In genomic region chr6:6005762-6006431, GRCm38 (mm10) we compare ENCODE assay signal across 9 mouse cellular contexts.
DNase-seq lines count a peak whose midpoint lies in the region; ATAC-seq lines count a peak whose summit lies in the region.
"Had no signal": no experiment of that assay in that cellular context is flagged by ENCODE, and none has a peak within 500 bp of the region (broad histone marks: within the 10 kb centered on the region; RNA-seq: fewer than 3 reads in every experiment).

No protein-coding gene starts in this region.

- DNase-seq in 3134 (ENCODE audit: extremely low read depth, insufficient read length, low spot score): peak; percentile 28
- DNase-seq in adrenal gland, postnatal 4 days (ENCODE audit: low spot score in 2 of 2): peak; percentile 39 to 42
- DNase-seq in embryonic facial prominence, embryonic 14.5 days (ENCODE audit: low spot score): peak; percentile 93
- peak; percentile 91 for DNase-seq in heart, embryonic 10.5 days (ENCODE audit: low spot score)
- DNase-seq in kidney, adult 9 months: peak; percentile 58
- DNase-seq in spleen, postnatal 4 days (ENCODE audit: low spot score in 2 of 2): peak; percentile 34 to 77

- ATAC-seq in embryonic facial prominence, embryonic 14.5 days (ENCODE audit: low read depth): peak; percentile 95
- ATAC-seq in limb, embryonic 13.5 days (ENCODE audit: low FRiP score, low read depth): peak; percentile 95
- ATAC-seq in midbrain, embryonic 13.5 days: peak; percentile 97

- peak overlapping the region; percentile 16; the same call in 1 of the 2 replicates for H3K27ac ChIP-seq in embryonic facial prominence, embryonic 14.5 days (replicated peaks; ENCODE audit: low read depth, low read length)
- peak overlapping the region; percentile 76 for H3K27ac ChIP-seq in heart, embryonic 10.5 days
- 0 out of 2 replicates have a peak overlapping the region, but pooled peaks have one; percentile 6 for H3K27ac ChIP-seq in limb, embryonic 13.5 days
- H3K27ac ChIP-seq in midbrain, embryonic 13.5 days: no peak overlapping the region

- 1% methylated on average over 35 of the region's 42 CpGs for WGBS in embryonic facial prominence, embryonic 14.5 days
- 4% methylated on average over 42 of the region's 42 CpGs for WGBS in heart, embryonic 10.5 days
- WGBS in limb, embryonic 13.5 days: under 1% methylated on average over 42 of the region's 42 CpGs
- WGBS in midbrain, embryonic 13.5 days: 1% methylated on average over 42 of the region's 42 CpGs

- H3K4me3 ChIP-seq in embryonic facial prominence, embryonic 14.5 days (ENCODE audit: low read depth, low read length): peak overlapping the region; percentile 60
- peak overlapping the region; percentile 65 for H3K4me3 ChIP-seq in heart, embryonic 10.5 days
- H3K4me3 ChIP-seq in limb, embryonic 13.5 days: peak overlapping the region; percentile 54
- peak overlapping the region; percentile 56 for H3K4me3 ChIP-seq in midbrain, embryonic 13.5 days (replicated peaks)

- no peaks in the 10 kb centered on the region for H3K9me3 ChIP-seq in embryonic facial prominence, embryonic 14.5 days (ENCODE audit: control insufficient read depth, low read length)
- H3K9me3 ChIP-seq in heart, embryonic 10.5 days: no peaks in the 10 kb centered on the region
- H3K9me3 ChIP-seq in limb, embryonic 13.5 days: no peaks in the 10 kb centered on the region
- no peaks in the 10 kb centered on the region for H3K9me3 ChIP-seq in midbrain, embryonic 13.5 days
- H3K9me3 ChIP-seq: G1E had no signal

- no peaks in the 10 kb centered on the region for H3K4me1 ChIP-seq in embryonic facial prominence, embryonic 14.5 days (ENCODE audit: control insufficient read depth, insufficient read depth, low read length)
- peaks cover 19% of the 10 kb centered on the region for H3K4me1 ChIP-seq in heart, embryonic 10.5 days
- H3K4me1 ChIP-seq in limb, embryonic 13.5 days: peaks cover 10% of the 10 kb centered on the region; the same call in 1 of the 2 replicates
- H3K4me1 ChIP-seq in midbrain, embryonic 13.5 days (replicated peaks): peaks cover 16% of the 10 kb centered on the region

- peak overlapping the region; percentile 98 for H3K4me2 ChIP-seq in embryonic facial prominence, embryonic 14.5 days (ENCODE audit: low read depth, low read length)
- peak overlapping the region; percentile 90 for H3K4me2 ChIP-seq in limb, embryonic 13.5 days (replicated peaks)
- H3K4me2 ChIP-seq in midbrain, embryonic 13.5 days (replicated peaks): peak overlapping the region; percentile 94

- no peaks in the 10 kb centered on the region for H3K36me3 ChIP-seq in embryonic facial prominence, embryonic 14.5 days (ENCODE audit: control insufficient read depth, insufficient read depth, low read length)
- H3K36me3 ChIP-seq in heart, embryonic 10.5 days: no peaks in the 10 kb centered on the region
- H3K36me3 ChIP-seq in limb, embryonic 13.5 days: no peaks in the 10 kb centered on the region
- H3K36me3 ChIP-seq in midbrain, embryonic 13.5 days: no peaks in the 10 kb centered on the region
- H3K36me3 ChIP-seq: G1E had no signal

- peaks cover 7% of the 10 kb centered on the region; the same call in 1 of the 2 replicates for H3K27me3 ChIP-seq in embryonic facial prominence, embryonic 14.5 days (replicated peaks; ENCODE audit: control insufficient read depth, insufficient read depth, low read length)
- no peaks in the 10 kb centered on the region for H3K27me3 ChIP-seq in heart, embryonic 10.5 days (ENCODE audit: insufficient read depth, poor library complexity, severe bottlenecking)
- H3K27me3 ChIP-seq in limb, embryonic 13.5 days: no peaks in the 10 kb centered on the region; the same call in 1 of the 2 replicates
- peaks cover 9% of the 10 kb centered on the region for H3K27me3 ChIP-seq in midbrain, embryonic 13.5 days

- peak overlapping the region; percentile 64 for H3K9ac ChIP-seq in embryonic facial prominence, embryonic 14.5 days (ENCODE audit: low read depth, low read length)
- peak overlapping the region; percentile 56 for H3K9ac ChIP-seq in limb, embryonic 13.5 days
- peak overlapping the region; percentile 56 for H3K9ac ChIP-seq in midbrain, embryonic 13.5 days (replicated peaks)

Comparison
In these comparisons a context has a peak if more than half of its experiments do, and no peak if none do; other contexts are left out.
1. DNase-seq: peak in every context shown above with its lines; median percentile 93 in embryonic facial prominence, embryonic 14.5 days; 91 in heart, embryonic 10.5 days; 58 in kidney, adult 9 months; 56 in spleen, postnatal 4 days; 40 in adrenal gland, postnatal 4 days; 28 in 3134.